Mouse (Mus musculus) 3T3-L1 (cell line): ENCODE measurements at regions not wholly inside any gene's neighbourhood (a gene's known extent, or its start where the extent isn't known, plus 50 kb on each side); places are given as distances from the start of the nearest gene placed in this dataset.

Experiments used
- DNase-seq: peaks from one replicate; pipeline ENCODE4 v3.0.0-alpha.2; 2015; ENCODE audit warnings: low read depth, low spot score

DNA sequence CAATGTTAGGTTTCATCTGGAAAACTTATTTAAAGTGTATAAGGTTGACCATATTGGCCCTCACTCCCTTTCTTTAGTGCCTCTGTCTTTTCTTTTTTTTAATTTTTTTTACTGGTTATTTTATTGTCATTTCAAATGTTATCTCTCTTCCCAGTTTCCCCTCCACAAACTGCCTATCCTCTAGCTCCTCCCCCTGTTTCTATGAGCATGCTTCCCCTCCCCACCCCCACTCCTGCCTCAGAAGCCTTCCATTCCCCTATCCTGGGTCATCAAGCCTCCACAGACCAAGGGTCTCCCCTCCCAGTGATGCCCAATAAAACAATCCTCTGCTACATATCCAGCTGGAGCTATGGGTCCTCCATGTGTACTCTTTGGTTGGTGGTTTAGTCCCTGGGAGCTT is 2134.9 kb upstream of the Lrrc6 start:
- no peak for DNase-seq

DNA sequence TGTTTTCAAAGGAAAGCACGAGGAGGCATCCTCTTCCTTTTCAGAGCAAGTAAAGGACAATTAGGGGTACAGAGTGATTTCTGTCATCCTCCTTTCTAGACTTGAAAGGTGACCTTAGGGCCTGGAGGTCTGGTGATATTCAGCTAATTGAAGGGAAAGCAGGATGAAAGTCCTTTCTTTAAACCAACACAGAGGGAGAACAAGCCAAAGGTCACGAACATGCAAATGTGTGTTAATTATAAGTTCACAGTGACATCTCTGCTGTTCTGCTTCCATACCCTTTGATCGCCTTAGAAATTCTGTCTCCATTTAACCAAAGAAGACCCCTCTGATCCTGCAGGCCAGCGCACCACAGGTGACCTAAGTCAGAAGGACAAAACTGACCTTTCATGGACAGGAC is 2126.3 kb upstream of the Lrrc6 start:
- no peak for DNase-seq

GRCm38 (mm10) chr15:68624831-68625230 is 2124.1 kb upstream of the Lrrc6 start:
- DNase-seq, result no peak

DNA sequence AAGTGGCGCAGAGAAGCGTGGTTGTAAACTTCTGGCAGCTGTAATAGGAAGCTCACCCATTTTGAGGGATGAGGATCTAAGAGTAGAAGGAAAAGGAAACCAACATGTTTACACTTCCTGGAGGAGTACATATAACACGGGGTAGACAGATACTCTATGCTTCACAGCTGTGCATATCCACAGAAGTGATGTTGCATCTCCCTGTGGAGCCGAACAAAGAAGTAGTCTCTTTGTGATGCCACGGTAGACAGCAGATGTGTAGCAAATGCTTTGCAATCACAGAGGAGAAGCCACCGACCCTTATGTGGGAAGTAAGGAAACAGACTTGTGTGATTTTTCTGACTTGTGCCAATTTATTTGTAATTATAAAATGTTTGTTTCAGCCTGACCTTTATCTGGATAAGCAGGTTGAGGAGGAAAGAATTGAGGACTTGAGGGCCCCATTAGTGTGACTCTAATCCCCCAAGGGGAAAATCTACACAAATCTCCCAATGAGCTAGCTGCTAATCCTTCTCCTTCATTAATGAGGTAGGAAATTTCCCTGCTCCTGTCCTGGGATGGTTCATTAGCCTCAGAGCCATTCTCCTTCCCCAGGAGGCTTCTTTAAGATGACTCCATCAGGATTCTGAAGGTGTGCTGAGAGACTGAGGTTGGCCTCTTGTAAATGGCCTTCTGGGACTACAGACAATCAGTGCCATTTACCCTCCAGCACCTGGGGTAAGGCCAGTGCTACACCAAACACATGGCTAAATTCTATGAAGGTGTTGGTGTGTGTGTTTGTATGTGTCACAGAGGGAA is 2119.9 kb upstream of the Lrrc6 start:
- no peak for DNase-seq

DNA sequence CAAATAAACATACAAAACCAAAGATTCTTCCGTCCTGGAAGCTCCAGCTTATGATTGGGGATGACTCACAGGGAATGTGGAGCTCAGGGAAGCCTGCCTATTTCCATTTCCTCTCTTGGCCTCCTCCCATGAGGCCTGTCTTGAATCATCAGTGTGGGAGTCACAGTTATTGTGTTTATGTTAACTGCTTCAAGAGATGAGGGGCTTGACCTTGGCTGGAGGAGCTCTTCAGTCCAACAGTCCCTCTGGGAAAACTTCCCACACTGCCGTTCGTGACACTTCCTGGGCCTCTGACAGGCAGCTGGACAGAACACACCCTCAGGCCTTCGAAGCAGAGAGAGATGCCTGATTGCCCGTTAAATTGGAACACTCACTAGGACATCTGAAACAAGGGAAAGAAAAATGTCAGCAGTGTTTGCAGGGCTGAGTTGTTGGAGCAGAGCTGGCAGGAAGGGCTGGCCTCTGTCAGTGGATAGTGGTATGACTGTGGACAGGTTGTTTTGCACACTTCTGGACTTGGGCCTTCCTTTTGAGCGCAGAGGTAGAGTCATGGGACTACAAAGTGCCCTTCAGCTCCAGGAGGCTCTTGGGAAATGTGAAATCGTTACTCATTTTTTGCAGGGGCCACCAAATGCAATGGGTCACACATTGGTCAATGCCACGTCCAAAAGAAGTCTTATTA is 2105.5 kb upstream of the Lrrc6 start:
- peak; percentile 93 for DNase-seq

DNA sequence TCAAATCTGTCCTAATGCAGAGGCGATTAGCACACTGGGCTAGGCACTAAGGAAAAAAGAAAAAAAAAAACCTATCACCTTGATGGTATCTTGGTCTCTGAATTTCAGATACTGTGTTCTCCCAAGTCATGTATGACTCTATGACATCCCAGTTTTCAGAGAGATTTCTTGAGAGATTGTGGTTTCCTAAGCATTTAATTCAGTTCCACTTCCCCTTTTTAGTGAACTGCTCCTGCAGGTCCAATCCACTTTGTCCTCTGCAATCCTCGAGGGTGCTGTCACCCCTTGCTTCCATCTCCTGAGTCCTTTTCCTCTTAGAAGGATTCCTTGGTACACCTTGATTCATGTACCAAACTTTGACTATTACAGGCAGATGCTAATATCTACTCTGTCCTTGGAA is 2104.8 kb upstream of the Lrrc6 start:
- DNase-seq, result peak; percentile 2

DNA sequence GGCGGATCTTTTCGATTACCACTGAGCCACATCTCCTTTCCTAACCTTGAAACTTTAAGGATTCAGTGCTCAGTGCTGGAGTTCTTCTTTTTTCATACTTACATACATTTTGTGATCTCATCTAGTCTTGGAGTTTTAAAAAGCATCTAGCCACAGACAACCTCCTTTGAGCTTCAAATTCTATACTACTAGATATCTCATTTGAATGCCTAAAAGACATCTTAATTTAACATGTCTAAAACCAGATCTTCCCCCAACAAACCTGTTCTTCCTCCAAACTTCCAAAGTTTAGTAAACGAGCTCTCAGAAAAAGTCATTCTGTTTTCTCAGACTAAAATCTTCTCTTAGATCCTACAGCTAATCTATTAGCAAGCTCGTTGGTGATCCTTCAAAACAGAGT is 2081.5 kb upstream of the Lrrc6 start:
- no peak for DNase-seq

GRCm38 (mm10) chr15:68579486-68579885 is 2078.8 kb upstream of the Lrrc6 start:
- no peak for DNase-seq

DNA sequence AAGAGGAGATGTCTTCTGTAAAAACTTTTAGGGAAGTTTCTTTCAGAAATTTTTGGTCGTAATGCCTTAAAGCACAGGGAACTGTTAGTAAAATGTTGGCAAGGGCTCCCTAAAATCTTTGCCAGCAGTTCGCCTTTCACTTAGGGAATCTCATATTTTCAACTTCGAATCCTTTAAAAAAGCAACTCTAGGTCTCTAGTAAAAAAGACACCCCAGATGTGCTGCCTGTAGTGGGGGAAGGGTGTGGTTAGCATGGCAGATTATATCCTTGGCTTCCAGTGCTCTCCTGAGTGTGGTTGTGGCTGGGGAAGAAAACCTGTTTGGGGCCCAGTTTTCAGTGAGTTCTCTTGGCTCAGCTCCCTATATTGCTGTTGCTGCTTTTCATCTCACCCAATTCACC is 2059.9 kb upstream of the Lrrc6 start:
- no peak for DNase-seq

DNA sequence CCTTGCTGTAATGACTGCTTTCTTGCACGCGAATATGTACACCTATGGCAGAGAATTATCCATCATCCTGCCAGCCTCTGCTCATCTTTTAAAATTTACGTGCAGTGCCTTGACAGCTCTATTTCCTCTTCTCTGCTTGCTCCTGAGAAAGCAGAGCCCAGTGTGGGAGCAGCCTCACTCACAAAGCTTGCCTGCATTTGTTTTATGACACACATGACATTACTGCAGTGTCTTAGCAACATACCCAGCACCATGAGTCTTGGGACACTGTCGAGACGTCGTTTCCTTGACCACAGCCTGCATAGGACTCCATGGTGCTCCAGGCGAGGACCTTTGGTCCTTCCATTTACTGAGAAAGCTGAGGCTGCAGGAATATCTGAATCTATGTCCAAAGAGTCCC is 2055.4 kb upstream of the Lrrc6 start:
- DNase-seq, result no peak

GRCm38 (mm10) chr15:68536055-68536325 is 2035.3 kb upstream of the Lrrc6 start:
- no peak for DNase-seq

DNA sequence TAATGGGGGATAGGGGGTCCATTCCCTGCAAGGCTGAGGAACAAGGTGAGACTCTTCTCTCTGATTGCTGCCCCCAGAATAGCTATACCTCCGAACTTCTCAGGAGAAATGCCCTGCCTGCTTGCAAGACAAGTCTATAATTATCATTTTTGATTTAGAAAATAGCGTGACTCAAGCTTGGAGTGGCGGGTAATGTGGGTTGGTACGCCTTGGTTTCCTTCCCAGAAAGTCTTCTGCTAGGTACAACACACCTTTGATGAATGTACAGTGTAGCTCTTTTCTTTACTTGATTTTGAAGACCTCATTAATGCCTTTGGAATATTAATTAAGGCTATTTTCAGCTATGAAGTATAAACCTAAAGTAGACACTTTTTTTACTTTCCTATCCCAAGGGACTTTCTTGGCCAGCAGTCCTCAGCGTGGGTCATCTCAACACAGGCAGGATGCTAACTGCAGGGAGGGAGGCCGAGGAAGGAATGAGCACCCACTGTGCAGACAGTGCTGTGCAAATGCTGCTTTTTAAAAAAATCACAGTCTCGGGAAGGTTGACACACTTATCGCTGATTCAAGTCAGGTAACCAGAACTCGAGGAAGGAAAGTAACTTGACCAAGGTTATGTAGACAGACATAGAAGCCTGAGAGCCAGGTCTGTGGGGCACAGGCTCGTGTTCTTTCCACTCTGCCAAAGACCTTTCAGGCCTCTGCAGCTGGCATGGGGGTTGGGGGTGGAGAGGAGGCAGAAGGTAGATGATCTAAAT is 2034.8 kb upstream of the Lrrc6 start:
- DNase-seq, result no peak

- no peak for DNase-seq
Measured at GRCm38 (mm10) chr15:68520759-68521158, 2020.0 kb upstream of the Lrrc6 start.

GRCm38 (mm10) chr15:68512431-68512830 is 2011.7 kb upstream of the Lrrc6 start:
- DNase-seq, result no peak

GRCm38 (mm10) chr15:68508190-68508589 is 2007.5 kb upstream of the Lrrc6 start:
- no peak for DNase-seq

GRCm38 (mm10) chr15:68506093-68506492 is 2005.4 kb upstream of the Lrrc6 start:
- DNase-seq, result no peak

GRCm38 (mm10) chr15:68496438-68496837 is 1995.7 kb upstream of the Lrrc6 start:
- no peak for DNase-seq

DNA sequence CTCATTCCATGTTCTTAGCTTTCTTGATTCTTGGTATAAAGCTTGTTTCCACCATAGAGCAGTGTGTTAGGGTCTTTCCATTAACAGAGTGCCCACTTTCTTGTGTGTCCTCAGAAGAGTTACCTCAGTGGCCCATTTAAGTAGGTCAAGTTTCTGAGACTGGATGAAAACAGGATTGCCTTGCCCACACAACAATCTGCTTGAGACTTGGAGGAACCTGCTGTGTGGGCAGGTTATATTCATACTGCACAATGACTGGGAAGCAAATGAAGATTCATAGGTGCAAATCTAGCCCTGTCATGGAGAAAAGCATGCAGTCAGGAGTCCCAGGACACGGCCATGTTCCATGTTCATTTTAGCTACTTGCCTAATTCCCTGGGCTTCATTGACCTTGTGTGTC is 1984.1 kb upstream of the Lrrc6 start:
- no peak for DNase-seq

DNA sequence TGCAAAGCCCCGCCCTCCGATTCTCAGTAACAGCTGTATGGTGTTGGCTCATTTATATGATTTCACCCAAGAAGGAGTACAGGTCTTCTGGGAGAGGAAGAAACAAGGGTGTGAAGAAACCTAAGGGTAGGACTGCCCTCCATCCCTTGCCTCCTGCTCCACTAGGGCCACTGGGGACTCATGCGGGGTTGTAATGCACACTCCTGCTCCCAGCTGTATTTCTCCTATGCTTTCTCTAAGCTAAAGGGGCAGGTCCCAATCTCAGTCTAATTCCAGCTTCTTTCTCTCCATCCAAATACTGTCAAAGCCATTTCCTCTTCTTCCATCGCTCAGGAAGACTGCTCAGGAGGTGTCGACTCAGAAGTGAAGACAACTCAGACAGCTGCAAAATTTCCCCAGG is 1977.0 kb upstream of the Lrrc6 start:
- DNase-seq, result no peak

DNA sequence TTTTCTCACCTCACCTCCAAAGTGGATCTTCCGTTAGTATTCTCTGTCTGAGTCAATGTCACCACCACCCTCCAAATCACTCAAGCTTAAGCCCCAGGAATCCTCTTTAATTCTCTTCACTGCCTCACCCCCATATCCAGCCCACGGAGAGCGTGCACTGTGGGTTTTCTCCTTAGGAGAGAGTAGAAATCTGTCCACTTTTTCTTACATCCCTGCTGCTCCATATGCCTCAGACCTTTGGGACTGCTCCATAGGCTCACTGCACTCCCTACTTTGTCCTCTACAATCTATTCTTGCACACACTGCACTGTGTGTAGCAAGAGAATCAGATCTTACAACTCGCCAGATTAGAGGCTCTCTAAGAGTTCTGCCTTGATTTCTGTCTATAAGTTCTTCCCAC is 1971.2 kb upstream of the Lrrc6 start:
- DNase-seq, result no peak

DNA sequence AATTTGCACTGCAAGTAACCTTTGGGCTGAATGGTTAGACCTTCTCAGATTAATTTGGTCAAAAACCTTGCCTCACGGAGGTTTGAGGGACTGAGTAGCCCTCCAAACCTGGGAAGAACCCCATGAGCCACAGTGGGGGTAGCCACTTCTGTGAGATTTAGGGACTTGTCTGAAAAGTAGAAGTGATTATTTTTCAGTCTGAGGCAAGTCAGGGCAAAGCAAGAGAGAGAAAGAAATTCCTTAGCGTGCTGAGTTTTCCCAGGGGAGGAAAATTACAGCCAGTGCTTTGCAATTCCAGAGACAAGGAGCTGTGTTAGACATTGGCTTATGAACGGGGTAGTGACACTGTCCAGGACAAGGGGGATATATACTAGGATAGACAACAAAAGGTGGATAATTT is 1962.1 kb upstream of the Lrrc6 start:
- peak; percentile 2 for DNase-seq

- no peak for DNase-seq
Measured at GRCm38 (mm10) chr15:68457239-68457638, 1956.5 kb upstream of the Lrrc6 start.

DNA sequence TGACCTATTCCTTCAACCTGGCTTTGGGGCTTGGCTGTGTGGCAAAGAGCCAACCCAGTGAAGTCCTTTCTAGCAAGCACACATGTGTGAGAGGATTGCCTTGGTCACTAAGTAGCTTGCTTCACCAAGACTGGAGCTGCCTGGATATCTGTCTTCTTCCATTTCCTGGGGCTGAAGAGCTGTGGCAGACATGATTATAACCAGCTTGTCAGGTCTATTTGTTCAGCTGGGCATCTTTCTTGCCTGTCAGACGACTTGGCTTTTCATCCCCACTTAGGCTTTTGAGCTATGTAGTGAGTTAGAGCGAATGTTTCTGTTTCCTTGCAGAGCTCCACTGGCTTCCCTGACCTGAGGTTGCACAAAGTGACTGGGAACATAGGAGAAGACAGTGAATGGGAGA is 1951.3 kb upstream of the Lrrc6 start:
- no peak for DNase-seq
